Mouse (Mus musculus): ENCODE data around the gene Arhgef12.

- TF ChIP-seq CHD2 (IDR thresholded peaks at IDR 0.05; ENCODE audit: low read depth, low read length) (no peak), ZC3H11A (IDR thresholded peaks at IDR 0.05; ENCODE audit: borderline replicate concordance, low read depth, low read length) (no peak), MAFK (IDR thresholded peaks at IDR 0.05; ENCODE audit: insufficient read depth, low read depth, low read length) (no peak), HCFC1 (IDR thresholded peaks at IDR 0.05; ENCODE audit: borderline replicate concordance, insufficient read depth, low read length) (no peak), ZNF384 (IDR thresholded peaks at IDR 0.05; ENCODE audit: low read depth, low read length) (no peak)
These were observed 148.6 kb downstream of the Arhgef12 start for GRCm38 (mm10) chr9:42958401-42958800.

Data from ES-E14 (cell line).